Mouse (Mus musculus) thymus, postnatal 36 days (tissue): ENCODE measurements around the gene Oaz3.

Experiments used
- DNase-seq, 2 experiments: peaks; one replicate each; pipeline ENCODE4 v3.0.0; 2022; ENCODE audit warnings: mixed read lengths in 2 of 2

Gene Oaz3

DNA sequence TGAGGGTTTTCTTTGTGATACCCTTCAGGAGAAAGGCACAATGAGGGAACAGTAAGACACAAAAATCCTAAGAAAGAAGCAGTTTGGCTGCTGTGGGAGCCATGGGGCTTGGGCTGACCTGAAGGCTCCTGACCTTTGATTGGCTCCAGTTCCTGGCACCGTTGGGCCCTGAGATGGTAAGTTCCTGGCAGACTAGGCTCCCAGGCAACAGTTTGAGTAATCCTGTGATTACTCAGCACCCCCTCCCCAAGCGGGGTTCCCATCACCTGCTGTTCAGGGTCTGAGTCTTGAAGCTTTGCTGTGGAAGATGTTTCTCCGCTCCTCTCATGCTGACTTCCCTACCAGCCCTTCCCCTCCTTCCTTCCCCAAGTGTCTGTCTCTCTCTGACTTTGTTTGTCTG lies 60.2 kb downstream of the Oaz3 start:
- peak; percentile 40 to 61 for DNase-seq
